Mouse (Mus musculus) A20 (cell line): Measurements from ENCODE around the gene Mpz.
"Not testable (repeated sequence)": the region's sequence is repeated elsewhere in the genome, so short reads cannot be mapped to it uniquely, and the experiment has no call there.

Source experiments
- DNase-seq: peaks from one replicate; pipeline ENCODE4 v3.0.0-alpha.2; 2011; ENCODE audit warnings: low read depth, low spot score

Gene Mpz

GRCm38 (mm10) chr1:171129251-171129650, 21.3 kb upstream of the Mpz start:
- DNase-seq, result no peak

DNA sequence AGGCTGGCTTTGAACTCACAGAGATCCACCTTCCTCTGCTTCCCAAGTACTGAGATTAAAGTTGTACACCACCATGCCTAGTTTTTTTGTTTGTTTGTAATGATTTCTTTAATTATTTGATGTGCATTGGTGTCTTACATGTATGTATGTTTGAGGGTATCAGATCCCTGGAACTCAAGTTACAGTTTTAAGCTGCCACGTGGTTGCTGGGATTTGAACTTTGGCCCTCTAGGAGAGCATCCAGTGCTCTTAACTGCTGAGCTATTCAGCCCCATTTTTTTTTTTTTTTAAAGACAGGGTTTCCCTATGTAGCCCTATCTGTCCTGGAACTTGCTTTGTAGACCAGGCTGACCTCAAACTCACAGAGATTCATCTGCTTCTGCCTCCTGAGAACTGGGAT, 19.5 kb upstream of the Mpz start:
- no peak for DNase-seq

GRCm38 (mm10) chr1:171135600-171135999, 14.9 kb upstream of the Mpz start:
- no peak for DNase-seq

GRCm38 (mm10) chr1:171137486-171138155, 12.9 kb upstream of the Mpz start:
- DNase-seq, result not testable (repeated sequence)

- not testable (repeated sequence) for DNase-seq
Measured at GRCm38 (mm10) chr1:171142981-171143380, 7.5 kb upstream of the Mpz start.

DNA sequence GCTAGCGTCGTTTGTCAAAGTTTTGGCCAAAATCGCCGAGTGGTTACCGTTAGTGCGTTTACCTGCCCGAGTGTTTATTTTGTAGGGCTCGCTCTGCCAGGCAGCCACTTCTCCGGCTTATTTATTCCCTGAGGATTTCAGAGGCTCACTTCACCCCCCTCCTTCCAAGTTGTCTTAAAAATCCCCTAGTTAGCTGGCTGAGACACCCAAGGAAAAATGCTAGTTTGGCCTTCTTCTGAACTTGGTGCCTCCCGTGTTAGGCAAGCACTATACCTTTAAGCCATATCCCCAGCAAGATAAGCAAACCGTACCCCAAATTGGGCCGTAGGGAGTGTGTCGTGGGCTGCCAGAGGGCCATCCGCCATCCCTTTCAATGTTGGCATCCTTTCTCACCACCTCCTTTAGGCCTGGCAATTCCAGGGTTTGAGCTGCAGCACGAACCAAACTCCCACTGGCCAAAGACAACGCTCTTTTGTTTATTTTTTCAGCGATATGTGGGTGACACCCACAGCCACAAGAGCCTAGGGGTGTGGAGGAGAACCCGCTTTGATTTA, 404 bp downstream of the Mpz start:
- DNase-seq, result no peak

DNA sequence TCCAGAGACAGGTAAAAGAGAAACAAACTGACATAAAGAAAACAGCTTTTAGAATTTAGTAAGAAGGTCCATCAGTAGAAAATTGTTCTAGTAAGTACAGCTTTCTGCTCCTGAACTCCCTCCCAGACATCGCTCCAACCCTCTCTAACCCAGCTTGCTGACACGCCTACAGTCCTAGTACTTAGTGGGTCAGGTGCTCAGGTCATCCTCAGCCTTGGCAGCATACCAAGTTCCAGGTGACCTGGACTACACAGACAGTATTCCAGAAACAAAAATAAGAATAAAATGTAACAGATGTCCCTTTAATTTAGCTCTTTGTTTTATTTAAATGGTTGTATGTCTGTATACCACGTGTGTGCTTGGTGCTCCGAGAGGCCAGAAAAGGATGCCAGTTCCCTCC, 1.5 kb downstream of the Mpz start:
- no peak for DNase-seq

- DNase-seq, result no peak
Measured at GRCm38 (mm10) chr1:171156644-171157043, 6.1 kb downstream of the Mpz start.

GRCm38 (mm10) chr1:171157965-171158364, 7.5 kb downstream of the Mpz start:
- DNase-seq, result no peak

DNA sequence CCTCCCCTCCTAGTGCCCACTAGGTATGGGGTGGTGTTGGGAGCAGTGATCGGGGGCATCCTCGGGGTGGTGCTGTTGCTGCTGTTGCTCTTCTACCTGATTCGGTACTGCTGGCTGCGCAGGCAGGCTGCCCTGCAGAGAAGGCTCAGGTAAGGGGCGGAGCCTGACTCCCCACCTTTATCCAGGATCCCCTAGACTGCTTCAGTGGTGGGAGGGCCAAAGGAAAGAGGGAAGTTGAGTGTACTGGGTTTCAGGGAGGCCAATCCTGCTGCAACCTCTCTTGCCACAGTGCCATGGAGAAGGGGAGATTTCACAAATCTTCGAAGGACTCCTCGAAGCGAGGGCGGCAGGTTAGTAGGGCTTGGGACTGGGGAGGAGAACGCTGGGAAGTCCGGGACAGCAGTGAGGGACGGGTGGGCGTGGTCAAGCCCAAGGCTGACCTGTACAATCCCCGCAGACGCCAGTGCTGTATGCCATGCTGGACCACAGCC, 9.0 kb downstream of the Mpz start:
- no peak for DNase-seq

DNA sequence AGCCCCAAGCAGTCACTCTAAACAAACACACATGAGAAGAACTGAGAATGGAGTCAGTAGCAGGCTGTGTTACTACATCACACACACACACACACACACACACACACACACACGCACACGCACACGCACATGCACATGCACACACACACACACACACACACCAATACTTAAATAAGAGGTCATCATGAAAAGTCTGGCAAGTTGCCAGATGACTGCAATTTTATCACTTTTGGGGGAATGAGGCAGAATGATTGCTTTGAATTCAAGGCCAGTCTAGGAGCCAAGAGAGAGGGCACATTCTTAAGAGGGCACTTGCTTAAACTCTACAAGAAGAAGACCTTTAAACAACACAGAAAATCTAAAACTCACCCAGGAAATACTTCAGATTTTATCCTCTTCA, 12.0 kb downstream of the Mpz start:
- DNase-seq, result no peak

DNA sequence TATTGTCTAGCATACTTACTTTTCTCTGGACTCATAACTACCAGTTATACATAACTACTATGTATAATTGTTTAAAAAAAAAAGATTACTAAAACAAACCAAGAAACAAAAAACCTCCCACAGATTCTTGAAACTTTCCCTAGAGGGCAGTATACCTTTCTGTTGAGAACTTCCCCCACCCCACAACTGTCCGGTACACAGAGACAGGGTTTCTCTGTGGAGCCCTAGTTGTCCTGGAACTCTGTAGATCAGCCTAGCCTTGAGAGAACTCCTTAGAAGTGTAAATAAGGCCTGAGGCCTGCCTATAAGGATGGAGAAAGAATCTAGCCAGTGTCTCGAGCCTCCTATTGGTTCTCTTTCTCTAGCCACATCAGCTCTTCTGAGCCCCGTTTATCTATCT, 13.7 kb downstream of the Mpz start:
- DNase-seq, result peak; percentile 25

- no peak for DNase-seq
Measured at GRCm38 (mm10) chr1:171165629-171166345, 15.3 kb downstream of the Mpz start.

GRCm38 (mm10) chr1:171168906-171169305, 18.4 kb downstream of the Mpz start:
- DNase-seq, result no peak

DNA sequence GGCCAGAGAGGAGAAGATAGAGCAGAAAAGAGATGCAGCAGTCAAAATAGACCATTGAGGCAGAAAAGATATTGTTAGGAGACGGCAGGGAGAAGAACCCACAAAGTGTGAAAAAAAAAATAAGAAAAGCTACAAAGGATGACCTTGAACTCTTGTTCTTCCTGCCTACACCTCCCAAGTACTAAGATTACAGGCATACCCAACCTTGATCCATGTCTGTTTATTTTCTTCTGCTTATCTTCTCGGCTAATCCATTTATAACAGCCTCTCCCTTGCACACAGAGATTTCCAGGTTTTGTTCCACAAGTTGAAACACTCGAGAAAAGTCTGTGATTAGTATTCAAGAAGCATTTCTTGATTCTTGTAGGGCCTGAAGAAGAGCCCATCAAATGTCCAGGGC, 19.4 kb downstream of the Mpz start:
- no peak for DNase-seq

DNA sequence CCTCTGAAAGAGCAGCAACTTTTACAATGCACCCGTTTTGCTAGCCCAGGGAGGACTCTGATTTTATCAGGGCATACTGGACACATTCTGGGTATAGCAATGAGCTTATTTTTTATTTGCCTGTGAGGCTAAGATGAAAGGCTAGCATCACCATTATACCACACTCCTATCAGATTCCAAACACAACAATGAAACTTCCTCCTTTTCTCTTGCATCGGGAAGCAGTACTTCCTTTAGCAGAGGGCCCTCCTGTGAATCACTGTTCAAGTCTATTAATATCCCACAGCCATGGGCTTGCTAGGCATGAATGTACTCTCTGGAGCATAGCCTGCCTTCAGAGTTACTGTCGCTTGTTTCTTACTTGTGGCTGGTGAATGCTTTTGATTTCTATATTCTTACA, 20.6 kb downstream of the Mpz start:
- no peak for DNase-seq

DNA sequence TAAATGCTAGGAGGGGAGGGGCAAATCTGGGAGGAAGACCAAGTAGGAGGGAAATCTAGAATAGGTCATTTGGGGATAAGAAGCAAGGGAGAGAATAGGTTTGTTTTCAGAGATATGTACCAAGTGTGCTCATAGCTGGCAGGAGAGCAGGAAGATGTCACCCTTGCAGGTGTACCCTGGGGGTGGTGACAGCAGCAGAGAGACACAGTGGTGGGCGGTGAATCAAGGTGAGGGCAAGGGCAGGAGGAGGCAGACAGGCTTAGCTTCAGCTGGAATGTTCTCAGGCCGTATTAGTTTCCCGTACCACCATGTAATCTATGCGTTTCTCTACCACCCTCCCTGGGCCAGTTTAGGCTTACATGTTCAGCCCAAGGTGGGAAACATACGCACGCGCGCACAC, 22.3 kb downstream of the Mpz start:
- DNase-seq, result no peak

DNA sequence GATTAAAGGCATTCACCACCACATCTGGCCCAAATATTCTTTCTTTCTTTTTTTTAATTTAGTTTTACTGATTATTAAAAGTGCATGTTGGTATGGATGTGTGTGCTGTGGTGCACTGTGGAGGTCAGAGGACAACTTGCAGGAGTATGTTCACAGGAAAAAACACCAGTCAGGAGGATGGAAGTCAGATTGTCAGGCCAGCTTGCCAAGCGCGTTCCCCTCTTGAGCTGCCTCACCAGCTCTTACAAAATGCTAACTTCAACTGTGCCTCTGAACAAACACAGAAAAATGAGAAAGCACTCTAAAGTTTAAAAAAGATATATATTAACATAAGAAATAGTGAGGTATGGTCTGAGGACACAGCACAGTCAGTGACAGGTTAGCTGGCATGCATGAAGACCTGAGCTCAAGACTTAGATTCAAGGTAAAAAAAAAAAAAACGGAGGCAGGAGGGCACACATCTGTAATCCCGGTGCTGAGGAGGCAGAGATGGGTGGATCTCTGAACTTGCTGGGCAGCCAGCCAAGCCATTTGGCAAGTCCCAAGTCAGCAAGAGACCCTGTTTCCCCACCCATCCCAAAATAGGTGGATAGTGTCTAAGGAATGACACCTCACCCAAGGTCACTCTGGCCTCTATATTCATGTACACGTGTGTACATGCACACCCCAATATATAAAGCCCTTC, 29.1 kb downstream of the Mpz start:
- DNase-seq, result no peak

DNA sequence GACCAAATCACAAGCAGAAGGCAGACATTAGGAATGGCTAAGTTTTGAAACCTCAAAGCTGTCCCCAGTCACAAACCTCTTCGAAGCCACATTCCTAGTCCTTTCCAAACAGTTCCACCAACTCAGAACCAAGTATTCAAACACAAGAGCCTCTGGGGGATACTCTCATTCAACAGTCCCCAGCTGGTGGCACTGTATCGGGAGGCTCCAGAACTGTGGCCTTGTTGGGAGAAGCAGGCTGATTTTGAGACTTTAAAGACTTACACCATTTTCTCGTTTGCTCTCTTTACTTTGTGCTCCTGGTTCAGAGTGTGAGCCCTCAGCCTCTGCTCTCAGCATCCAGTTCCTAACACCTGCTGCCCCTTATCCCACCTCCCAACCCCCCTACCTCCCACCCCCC, 32.5 kb downstream of the Mpz start:
- DNase-seq, result no peak

- peak; percentile 31 for DNase-seq
Measured at GRCm38 (mm10) chr1:171183620-171184019, 33.1 kb downstream of the Mpz start.

DNA sequence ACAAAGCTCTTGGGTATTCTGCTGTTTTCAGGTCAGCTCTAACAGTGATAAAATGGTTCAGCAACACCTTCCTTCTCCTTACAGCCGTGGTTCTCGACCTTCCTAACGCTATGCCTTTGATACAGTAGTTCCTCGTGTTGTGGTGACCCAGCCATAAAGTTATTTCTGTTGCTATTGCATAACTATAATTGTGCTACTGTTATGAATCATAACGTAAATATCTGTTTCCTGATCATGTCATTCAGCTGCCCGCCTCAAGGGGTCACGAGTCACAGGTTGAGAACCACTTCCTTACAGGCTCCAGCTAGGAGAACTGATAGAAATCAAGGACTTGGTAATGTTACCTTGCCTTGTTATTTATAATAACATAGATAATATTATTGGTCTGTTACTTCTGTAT, 33.8 kb downstream of the Mpz start:
- DNase-seq, result peak; percentile 80

GRCm38 (mm10) chr1:171185655-171186054, 35.1 kb downstream of the Mpz start:
- no peak for DNase-seq
